Mouse (Mus musculus): ENCODE results near the gene Rpl7a. TPM values are rescaled to one million over a fixed set of nuclear protein-coding genes. Genes with fewer than 3 reads are reported as not detected.

The Rpl7a gene
- polyA plus RNA-seq, 1 experiment from 2014 or later: 551 TPM

GRCm38 (mm10) chr2:26921784-26922183 is 11.2 kb downstream of the Rpl7a start:
- no peak overlapping the region for H3K4me2 ChIP-seq (ENCODE audit: low read depth, low read length)
- no peak overlapping the region for H3K9ac ChIP-seq (ENCODE audit: low read length)
- H3K4me3 ChIP-seq (replicated peaks; ENCODE audit: low read length): no peak overlapping the region
- no peaks in the 10 kb centered on the region for H3K9me3 ChIP-seq (replicated peaks; ENCODE audit: control insufficient read depth, low read length)
- 53% methylated on average over 9 of the region's 9 CpGs for WGBS
- H3K4me1 ChIP-seq (ENCODE audit: control insufficient read depth, insufficient read depth, low read length): peaks cover 10% of the 10 kb centered on the region
- peaks cover 48% of the 10 kb centered on the region for H3K36me3 ChIP-seq (ENCODE audit: control insufficient read depth, insufficient read depth, low read length)
- peak; percentile 53; the same call in 1 of the 2 replicates for ATAC-seq (ENCODE audit: insufficient read depth, low FRiP score)
- H3K27me3 ChIP-seq (ENCODE audit: control insufficient read depth, insufficient read depth, low read length): no peaks in the 10 kb centered on the region
- H3K27ac ChIP-seq (ENCODE audit: low read length): no peak overlapping the region

GRCm38 (mm10) chr2:26927745-26928476 is 17.3 kb downstream of the Rpl7a start:
- 86% methylated on average over 6 of the region's 6 CpGs for WGBS
- H3K27ac ChIP-seq (ENCODE audit: low read length): no peak overlapping the region

GRCm38 (mm10) chr2:26930390-26930789 is 19.8 kb downstream of the Rpl7a start:
- no peak for ATAC-seq (ENCODE audit: insufficient read depth, low FRiP score)
- Histone ChIP-seq H3K9me3 (replicated peaks; ENCODE audit: control insufficient read depth, low read length) (no peaks in the 10 kb centered on the region), H3K4me2 (ENCODE audit: low read depth, low read length) (0 out of 2 replicates have a peak overlapping the region, but pooled peaks have one; percentile 86), H3K36me3 (ENCODE audit: control insufficient read depth, insufficient read depth, low read length) (peaks cover 19% of the 10 kb centered on the region), H3K4me1 (ENCODE audit: control insufficient read depth, insufficient read depth, low read length) (peaks cover 33% of the 10 kb centered on the region), H3K4me3 (replicated peaks; ENCODE audit: low read length) (no peak overlapping the region), H3K9ac (ENCODE audit: low read length) (no peak overlapping the region), H3K27ac (ENCODE audit: low read length) (no peak overlapping the region), H3K27me3 (ENCODE audit: control insufficient read depth, insufficient read depth, low read length) (no peaks in the 10 kb centered on the region)
- 55% methylated on average over 1 of the region's 1 CpGs for WGBS

More at GRCm38 (mm10) chr2:26927745-26928476, 17.3 kb downstream of the Rpl7a start:
- Histone ChIP-seq H3K4me3 (replicated peaks; ENCODE audit: low read length) (no peak overlapping the region), H3K36me3 (ENCODE audit: control insufficient read depth, insufficient read depth, low read length) (peaks cover 28% of the 10 kb centered on the region), H3K4me2 (ENCODE audit: low read depth, low read length) (no peak overlapping the region), H3K9ac (ENCODE audit: low read length) (peak overlapping the region; percentile 16; the same call in 1 of the 2 replicates), H3K4me1 (ENCODE audit: control insufficient read depth, insufficient read depth, low read length) (peaks cover 30% of the 10 kb centered on the region), H3K9me3 (replicated peaks; ENCODE audit: control insufficient read depth, low read length) (no peaks in the 10 kb centered on the region), H3K27me3 (ENCODE audit: control insufficient read depth, insufficient read depth, low read length) (no peaks in the 10 kb centered on the region)
- no peak for ATAC-seq (ENCODE audit: insufficient read depth, low FRiP score)

- peaks cover 18% of the 10 kb centered on the region; the same call in 1 of the 2 replicates for H3K36me3 ChIP-seq (ENCODE audit: control insufficient read depth, insufficient read depth, low read length)
- no peaks in the 10 kb centered on the region for H3K27me3 ChIP-seq (ENCODE audit: control insufficient read depth, insufficient read depth, low read length)
- WGBS: under 1% methylated on average over 49 of the region's 49 CpGs
- ATAC-seq (ENCODE audit: insufficient read depth, low FRiP score): no peak; the same call in 1 of the 2 replicates
- H3K4me2 ChIP-seq (ENCODE audit: low read depth, low read length): peak overlapping the region; percentile 86
- peak overlapping the region; percentile 100 for H3K9ac ChIP-seq (ENCODE audit: low read length)
- H3K9me3 ChIP-seq (replicated peaks; ENCODE audit: control insufficient read depth, low read length): no peaks in the 10 kb centered on the region
- peak overlapping the region; percentile 99 for H3K4me3 ChIP-seq (replicated peaks; ENCODE audit: low read length)
- H3K4me1 ChIP-seq (ENCODE audit: control insufficient read depth, insufficient read depth, low read length): peaks cover 33% of the 10 kb centered on the region
- H3K27ac ChIP-seq (ENCODE audit: low read length): peak overlapping the region; percentile 95
Measured at GRCm38 (mm10) chr2:26932473-26933303, 22.1 kb downstream of the Rpl7a start.

- Histone ChIP-seq H3K9me3 (replicated peaks; ENCODE audit: control insufficient read depth, low read length) (no peaks in the 10 kb centered on the region), H3K4me1 (ENCODE audit: control insufficient read depth, insufficient read depth, low read length) (peaks cover 33% of the 10 kb centered on the region), H3K36me3 (ENCODE audit: control insufficient read depth, insufficient read depth, low read length) (peaks cover 18% of the 10 kb centered on the region; the same call in 1 of the 2 replicates), H3K27ac (ENCODE audit: low read length) (peak within 1 kb of the TSS; percentile 95), H3K27me3 (ENCODE audit: control insufficient read depth, insufficient read depth, low read length) (no peaks in the 10 kb centered on the region), H3K4me2 (ENCODE audit: low read depth, low read length) (peak within 1 kb of the TSS; percentile 86), H3K9ac (ENCODE audit: low read length) (peak within 1 kb of the TSS; percentile 100), H3K4me3 (replicated peaks; ENCODE audit: low read length) (peak within 1 kb of the TSS; percentile 99)
- ATAC-seq (ENCODE audit: insufficient read depth, low FRiP score): peak; percentile 95
- WGBS: under 1% methylated on average over 58 of the region's 70 CpGs
Measured at GRCm38 (mm10) chr2:26933304-26934055, 22.9 kb downstream of the Rpl7a start, which contains the start of the genes Surf4 and Stkld1. Gene Surf4, minus strand, starts transcription at chr2:26933928. Gene Stkld1, plus strand, starts transcription at chr2:26934047.

GRCm38 (mm10) chr2:26935286-26935685 is 24.7 kb downstream of the Rpl7a start:
- ATAC-seq (ENCODE audit: insufficient read depth, low FRiP score): no peak
- WGBS: 89% methylated on average over 2 of the region's 2 CpGs
- H3K9ac ChIP-seq (ENCODE audit: low read length): no peak overlapping the region
- no peak overlapping the region for H3K4me3 ChIP-seq (replicated peaks; ENCODE audit: low read length)
- H3K27me3 ChIP-seq (ENCODE audit: control insufficient read depth, insufficient read depth, low read length): no peaks in the 10 kb centered on the region
- peaks cover 24% of the 10 kb centered on the region for H3K4me1 ChIP-seq (ENCODE audit: control insufficient read depth, insufficient read depth, low read length)
- H3K4me2 ChIP-seq (ENCODE audit: low read depth, low read length): no peak overlapping the region
- H3K36me3 ChIP-seq (ENCODE audit: control insufficient read depth, insufficient read depth, low read length): peaks cover 16% of the 10 kb centered on the region; the same call in 1 of the 2 replicates
- H3K27ac ChIP-seq (ENCODE audit: low read length): no peak overlapping the region
- no peaks in the 10 kb centered on the region for H3K9me3 ChIP-seq (replicated peaks; ENCODE audit: control insufficient read depth, low read length)

GRCm38 (mm10) chr2:26936425-26936824 is 25.9 kb downstream of the Rpl7a start:
- no peak overlapping the region for H3K27ac ChIP-seq (ENCODE audit: low read length)
- H3K36me3 ChIP-seq (ENCODE audit: control insufficient read depth, insufficient read depth, low read length): peaks cover 4% of the 10 kb centered on the region; the same call in 1 of the 2 replicates
- H3K4me2 ChIP-seq (ENCODE audit: low read depth, low read length): no peak overlapping the region
- 64% methylated on average over 1 of the region's 1 CpGs for WGBS
- H3K4me3 ChIP-seq (replicated peaks; ENCODE audit: low read length): no peak overlapping the region
- H3K9ac ChIP-seq (ENCODE audit: low read length): no peak overlapping the region
- peaks cover 13% of the 10 kb centered on the region for H3K4me1 ChIP-seq (ENCODE audit: control insufficient read depth, insufficient read depth, low read length)
- no peak for ATAC-seq (ENCODE audit: insufficient read depth, low FRiP score)
- H3K9me3 ChIP-seq (replicated peaks; ENCODE audit: control insufficient read depth, low read length): no peaks in the 10 kb centered on the region
- no peaks in the 10 kb centered on the region for H3K27me3 ChIP-seq (ENCODE audit: control insufficient read depth, insufficient read depth, low read length)

GRCm38 (mm10) chr2:26941539-26941938 is 31.0 kb downstream of the Rpl7a start:
- peak; percentile 27; the same call in 1 of the 2 replicates for ATAC-seq (ENCODE audit: insufficient read depth, low FRiP score)

More at GRCm38 (mm10) chr2:26941539-26941938, 31.0 kb downstream of the Rpl7a start:
- H3K4me1 ChIP-seq (ENCODE audit: control insufficient read depth, insufficient read depth, low read length): no peaks in the 10 kb centered on the region
- H3K9me3 ChIP-seq (replicated peaks; ENCODE audit: control insufficient read depth, low read length): no peaks in the 10 kb centered on the region
- H3K4me2 ChIP-seq (ENCODE audit: low read depth, low read length): no peak overlapping the region
- H3K4me3 ChIP-seq (replicated peaks; ENCODE audit: low read length): no peak overlapping the region
- H3K27ac ChIP-seq (ENCODE audit: low read length): no peak overlapping the region
- 39% methylated on average over 5 of the region's 5 CpGs for WGBS
- H3K27me3 ChIP-seq (ENCODE audit: control insufficient read depth, insufficient read depth, low read length): no peaks in the 10 kb centered on the region
- no peaks in the 10 kb centered on the region for H3K36me3 ChIP-seq (ENCODE audit: control insufficient read depth, insufficient read depth, low read length)
- no peak overlapping the region for H3K9ac ChIP-seq (ENCODE audit: low read length)

Data from stomach, embryonic 16.5 days (tissue).